Mouse (Mus musculus) lung, embryonic 16.5 days (tissue): ENCODE results near the gene Tmem9b. TPM values are rescaled to one million over a fixed set of nuclear protein-coding genes. Genes with fewer than 3 reads are reported as not detected.

Source experiments
- ATAC-seq: fragments of 200-750 bp; cut with Nextera tagmentation; 2 replicates; pipeline ENCODE4 v1.8.0; 2017; ENCODE audit warnings: low read depth, mild to moderate bottlenecking, moderate library complexity
- H3K27ac ChIP-seq: fragments of 300-500 bp; sonication (generic); 2 replicates; pipeline ENCODE4 v1.5.1; 2014; ENCODE audit warnings: mild to moderate bottlenecking, control low read depth, low read length
- H3K27me3 ChIP-seq: fragments of 300-500 bp; sonication (generic); 2 replicates; pipeline ENCODE4 v1.6.1; 2014; ENCODE audit warnings: low read depth, low read length, mixed read lengths; ENCODE audit not compliant: control insufficient read depth, insufficient read depth
- H3K36me3 ChIP-seq: fragments of 300-500 bp; sonication (generic); 2 replicates; pipeline ENCODE4 v1.6.1; 2014; ENCODE audit warnings: low read length; ENCODE audit not compliant: control insufficient read depth, insufficient read depth
- H3K4me1 ChIP-seq: fragments of 300-500 bp; sonication (generic); replicated peaks from 2 replicates; pipeline ENCODE4 v1.6.1; 2014; ENCODE audit warnings: low read length, mixed read lengths; ENCODE audit not compliant: control insufficient read depth, insufficient read depth
- H3K4me2 ChIP-seq: fragments of 300-500 bp; sonication (generic); 2 replicates; pipeline ENCODE4 v1.6.1; 2014; ENCODE audit warnings: low read depth, low read length, control low read depth
- H3K4me3 ChIP-seq: fragments of 300-500 bp; sonication (generic); 2 replicates; pipeline ENCODE4 v1.5.1; 2014; ENCODE audit warnings: mild to moderate bottlenecking, low read length, control low read depth
- H3K9ac ChIP-seq: fragments of 300-500 bp; sonication (generic); 2 replicates; pipeline ENCODE4 v1.6.1; 2014; ENCODE audit warnings: low read length, control low read depth
- H3K9me3 ChIP-seq: fragments of 300-500 bp; sonication (generic); 2 replicates; pipeline ENCODE4 v1.6.1; 2016; ENCODE audit warnings: low read length; ENCODE audit not compliant: control insufficient read depth
- WGBS: fragments of 180-500 bp; shearing (Covaris S2); extraction: QIAGEN DNeasy Blood & Tissue Kit; methylation state at CpG from one replicate; pipeline ENCODE4 v1.1.7; 2014; 5-methylcytosine and 5-hydroxymethylcytosine counted together
- polyA plus RNA-seq: library from polyadenylated mRNA; unstranded; fragments of >200 nt; fragmentation: Nextera tagmentation; extraction: Ambion mirVana; gene quantifications from 2 replicates; pipeline ENCODE4 v1.2.1, GENCODE M21; 2015

Gene Tmem9b
- polyA plus RNA-seq, 1 experiment from 2014 or later, result 71.4 TPM

GRCm38 (mm10) chr7:109751427-109752007 lies 1.2 kb downstream of the Tmem9b start:
- Histone ChIP-seq H3K4me1 (peaks cover 9% of the 10 kb centered on the region; the same call in 1 of the 2 replicates), H3K4me3 (peak overlapping the region; percentile 69), H3K9ac (peak overlapping the region; percentile 88), H3K27ac (peak overlapping the region; percentile 88), H3K4me2 (peak overlapping the region; percentile 85), H3K36me3 (no peaks in the 10 kb centered on the region; the same call in 1 of the 2 replicates), H3K27me3 (no peaks in the 10 kb centered on the region), H3K9me3 (no peaks in the 10 kb centered on the region)
- 1% methylated on average over 13 of the region's 13 CpGs for WGBS
- peak; percentile 3; the same call in 1 of the 2 replicates for ATAC-seq

- WGBS, result 48% methylated on average over 1 of the region's 1 CpGs
- Histone ChIP-seq H3K4me1 (peaks cover 5% of the 10 kb centered on the region; the same call in 1 of the 2 replicates), H3K9ac (no peak overlapping the region), H3K4me3 (no peak overlapping the region), H3K27ac (no peak overlapping the region), H3K4me2 (no peak overlapping the region), H3K27me3 (no peaks in the 10 kb centered on the region), H3K9me3 (no peaks in the 10 kb centered on the region), H3K36me3 (peaks cover 13% of the 10 kb centered on the region)
- ATAC-seq, result no peak
These were observed 4.9 kb downstream of the Tmem9b start for GRCm38 (mm10) chr7:109747747-109748146.

- WGBS, result 78% methylated on average over 4 of the region's 4 CpGs
- Histone ChIP-seq H3K27me3 (no peaks in the 10 kb centered on the region), H3K4me1 (peaks cover 7% of the 10 kb centered on the region; the same call in 1 of the 2 replicates), H3K4me3 (no peak overlapping the region), H3K4me2 (no peak overlapping the region), H3K9me3 (no peaks in the 10 kb centered on the region), H3K9ac (no peak overlapping the region), H3K27ac (no peak overlapping the region), H3K36me3 (peaks cover 21% of the 10 kb centered on the region)
- ATAC-seq, result no peak
These were observed 11.0 kb downstream of the Tmem9b start for GRCm38 (mm10) chr7:109741703-109742102.

GRCm38 (mm10) chr7:109741060-109741459 lies 11.6 kb downstream of the Tmem9b start:
- no peak overlapping the region for H3K9ac ChIP-seq
- H3K27me3 ChIP-seq, result no peaks in the 10 kb centered on the region
- WGBS, result 96% methylated on average over 1 of the region's 1 CpGs
- no peak overlapping the region; the same call in 1 of the 2 replicates for H3K27ac ChIP-seq
- no peak for ATAC-seq
- H3K36me3 ChIP-seq, result peaks cover 22% of the 10 kb centered on the region
- H3K4me2 ChIP-seq, result no peak overlapping the region
- peaks cover 7% of the 10 kb centered on the region; the same call in 1 of the 2 replicates for H3K4me1 ChIP-seq
- no peaks in the 10 kb centered on the region for H3K9me3 ChIP-seq
- no peak overlapping the region for H3K4me3 ChIP-seq

DNA sequence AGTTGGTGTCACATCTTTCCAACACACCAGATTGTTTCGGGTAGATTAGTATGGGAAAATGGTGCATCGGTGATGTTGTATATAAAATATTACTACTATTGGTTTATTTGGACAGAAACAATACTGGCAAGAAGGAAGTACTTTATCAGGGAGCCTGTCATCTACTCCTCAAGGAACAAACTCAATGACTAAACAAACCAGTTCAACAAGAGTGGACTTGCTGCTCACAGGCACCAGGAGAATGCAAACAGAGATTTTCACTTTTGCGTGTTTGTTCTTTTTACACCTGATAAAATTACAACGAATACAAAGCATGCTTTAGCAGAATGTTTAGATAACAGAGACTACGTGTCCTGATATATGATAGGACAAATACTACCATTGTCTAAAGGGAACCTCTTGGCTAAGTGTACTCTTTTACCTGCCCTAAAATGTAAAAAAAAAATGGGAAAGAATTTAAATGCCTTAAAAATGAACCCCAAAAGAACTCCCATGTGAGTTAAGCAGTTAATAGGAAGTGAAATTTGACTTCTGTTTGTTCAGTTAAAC lies 12.8 kb downstream of the Tmem9b start:
- Histone ChIP-seq H3K27me3 (no peaks in the 10 kb centered on the region), H3K4me1 (peaks cover 7% of the 10 kb centered on the region; the same call in 1 of the 2 replicates), H3K4me3 (no peak overlapping the region), H3K4me2 (no peak overlapping the region), H3K9me3 (no peaks in the 10 kb centered on the region), H3K9ac (no peak overlapping the region), H3K36me3 (peaks cover 15% of the 10 kb centered on the region), H3K27ac (peak overlapping the region; percentile 77)
- WGBS, result 13% methylated on average over 5 of the region's 5 CpGs
- peak; percentile 75; the same call in 1 of the 2 replicates for ATAC-seq

- no peaks in the 10 kb centered on the region for H3K9me3 ChIP-seq
- H3K4me1 ChIP-seq, result peaks cover 10% of the 10 kb centered on the region
- no peaks in the 10 kb centered on the region for H3K27me3 ChIP-seq
- H3K9ac ChIP-seq, result no peak overlapping the region
- ATAC-seq, result no peak
- no peak overlapping the region for H3K27ac ChIP-seq
- 64% methylated on average over 4 of the region's 4 CpGs for WGBS
- 0 out of 2 replicates have a peak, but pooled peaks cover 3% of the 10 kb centered on the region for H3K36me3 ChIP-seq
- H3K4me2 ChIP-seq, result no peak overlapping the region
- H3K4me3 ChIP-seq, result no peak overlapping the region
These were observed 17.9 kb downstream of the Tmem9b start for GRCm38 (mm10) chr7:109734806-109735205.

- WGBS, result 84% methylated on average over 5 of the region's 5 CpGs
- Histone ChIP-seq H3K27ac (no peak within 1 kb of the TSS), H3K9ac (no peak within 1 kb of the TSS)
These were observed 21.0 kb downstream of the Tmem9b start, which contains the start of gene Ascl3 for GRCm38 (mm10) chr7:109731626-109732025. Ascl3 (minus strand) TSS chr7:109731726.

GRCm38 (mm10) chr7:109723697-109724096 lies 29.0 kb downstream of the Tmem9b start, which contains the start of gene BC051019:
BC051019 (minus strand) TSS chr7:109723850.
- H3K27ac ChIP-seq, result no peak within 1 kb of the TSS
- H3K4me3 ChIP-seq, result no peak within 1 kb of the TSS
- H3K36me3 ChIP-seq, result no peaks in the 10 kb centered on the region
- no peak within 1 kb of the TSS for H3K4me2 ChIP-seq
- 90% methylated on average over 5 of the region's 5 CpGs for WGBS
- ATAC-seq, result no peak
- no peaks in the 10 kb centered on the region for H3K27me3 ChIP-seq
- no peak within 1 kb of the TSS for H3K9ac ChIP-seq
- H3K9me3 ChIP-seq, result peaks cover 3% of the 10 kb centered on the region; the same call in 1 of the 2 replicates
- no peaks in the 10 kb centered on the region for H3K4me1 ChIP-seq

More at GRCm38 (mm10) chr7:109731626-109732025, 21.0 kb downstream of the Tmem9b start, which contains the start of gene Ascl3:
- Histone ChIP-seq H3K4me1 (peaks cover 14% of the 10 kb centered on the region), H3K4me2 (no peak within 1 kb of the TSS), H3K9me3 (no peaks in the 10 kb centered on the region), H3K4me3 (no peak within 1 kb of the TSS), H3K36me3 (0 out of 2 replicates have a peak, but pooled peaks cover under 1% of the 10 kb centered on the region), H3K27me3 (no peaks in the 10 kb centered on the region)
- ATAC-seq, result no peak

DNA sequence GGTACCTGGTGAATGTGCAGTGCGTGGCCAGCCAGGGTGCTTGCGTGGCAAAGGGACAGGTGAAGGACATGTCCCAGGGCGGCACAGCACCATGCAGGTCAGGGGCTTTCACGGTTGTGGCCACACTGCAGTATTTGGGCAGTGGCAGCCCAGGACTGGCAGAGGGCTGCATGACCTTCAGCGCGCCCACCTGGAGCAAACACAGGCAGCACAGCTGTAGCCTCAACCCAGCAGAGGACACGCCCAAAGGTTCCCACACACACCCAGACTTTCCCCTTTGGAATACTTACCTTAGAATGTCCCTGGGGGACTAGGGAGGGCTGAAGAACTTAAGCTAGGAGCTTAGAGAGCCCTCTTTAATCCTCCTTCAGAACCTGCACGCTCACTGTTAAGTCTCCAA lies 29.6 kb downstream of the Tmem9b start:
- H3K27ac ChIP-seq, result no peak overlapping the region
- no peak overlapping the region for H3K4me3 ChIP-seq
- H3K9me3 ChIP-seq, result peaks cover 3% of the 10 kb centered on the region; the same call in 1 of the 2 replicates
- H3K27me3 ChIP-seq, result no peaks in the 10 kb centered on the region
- no peak for ATAC-seq
- no peak overlapping the region for H3K4me2 ChIP-seq
- H3K36me3 ChIP-seq, result no peaks in the 10 kb centered on the region
- H3K9ac ChIP-seq, result no peak overlapping the region
- no peaks in the 10 kb centered on the region for H3K4me1 ChIP-seq
- WGBS, result 91% methylated on average over 8 of the region's 8 CpGs
